Mouse (Mus musculus) brain, adult 2 months (tissue): ENCODE data around the gene Alkbh2.

Source experiments
- DNase-seq: peaks from one replicate; pipeline ENCODE4 v3.0.0; 2011; ENCODE audit warnings: low read depth, low spot score

Alkbh2 gene

GRCm38 (mm10) chr5:114127374-114128349 lies at the start of gene Alkbh2:
Alkbh2 (minus strand) TSS chr5:114128218.
- DNase-seq = peak; percentile 84

GRCm38 (mm10) chr5:114176548-114177400 lies 48.8 kb upstream of the Alkbh2 start:
- no peak for DNase-seq

- peak; percentile 64 for DNase-seq
Observed at GRCm38 (mm10) chr5:114175596-114176171, 47.7 kb upstream of the Alkbh2 start.

- DNase-seq = peak; percentile 16
Observed at GRCm38 (mm10) chr5:114174639-114175038, 46.6 kb upstream of the Alkbh2 start.

- DNase-seq = no peak
Observed at GRCm38 (mm10) chr5:114173877-114174581, 46.0 kb upstream of the Alkbh2 start.

- DNase-seq = no peak
Observed at GRCm38 (mm10) chr5:114173458-114173857, 45.4 kb upstream of the Alkbh2 start.

GRCm38 (mm10) chr5:114172936-114173335 lies 44.9 kb upstream of the Alkbh2 start:
- peak; percentile 27 for DNase-seq

GRCm38 (mm10) chr5:114170345-114170744 lies 42.3 kb upstream of the Alkbh2 start:
- no peak for DNase-seq

- DNase-seq = peak; percentile 75
Observed at GRCm38 (mm10) chr5:114163117-114163696, 35.2 kb upstream of the Alkbh2 start.

- DNase-seq = peak; percentile 54
Observed at GRCm38 (mm10) chr5:114162106-114162815, 34.2 kb upstream of the Alkbh2 start.

GRCm38 (mm10) chr5:114161424-114161823 lies 33.4 kb upstream of the Alkbh2 start:
- no peak for DNase-seq

- DNase-seq = no peak
Observed at GRCm38 (mm10) chr5:114157236-114157635, 29.2 kb upstream of the Alkbh2 start.

GRCm38 (mm10) chr5:114155168-114155933 lies 27.3 kb upstream of the Alkbh2 start:
- DNase-seq = no peak

- DNase-seq = no peak
Observed at GRCm38 (mm10) chr5:114154765-114155164, 26.7 kb upstream of the Alkbh2 start.

GRCm38 (mm10) chr5:114153490-114153889 lies 25.5 kb upstream of the Alkbh2 start:
- DNase-seq = no peak

- no peak for DNase-seq
Observed at GRCm38 (mm10) chr5:114152359-114153092, 24.5 kb upstream of the Alkbh2 start.

- DNase-seq = no peak
Observed at GRCm38 (mm10) chr5:114147043-114147972, 19.3 kb upstream of the Alkbh2 start.
